Mouse (Mus musculus) NIH3T3 (cell line): ENCODE data around the gene Gucd1.
"Not testable (repeated sequence)": the region's sequence is repeated elsewhere in the genome, so short reads cannot be mapped to it uniquely, and the experiment has no call there.

Experiments used
- DNase-seq: peaks from one replicate; pipeline ENCODE4 v3.0.0-alpha.2; 2012; ENCODE audit warnings: low read depth

The Gucd1 gene

GRCm38 (mm10) chr10:75517758-75518143, at the start of gene Gucd1:
Gene Gucd1 (minus strand): TSS chr10:75517972.
- DNase-seq: peak; percentile 99

- DNase-seq: not testable (repeated sequence)
Measured at GRCm38 (mm10) chr10:75566765-75567164, 49.0 kb upstream of the Gucd1 start.

- DNase-seq: no peak
Measured at GRCm38 (mm10) chr10:75566321-75566720, 48.5 kb upstream of the Gucd1 start.

- DNase-seq: no peak
Measured at GRCm38 (mm10) chr10:75565906-75566305, 48.1 kb upstream of the Gucd1 start.

GRCm38 (mm10) chr10:75565436-75565835, 47.7 kb upstream of the Gucd1 start:
- DNase-seq: no peak

GRCm38 (mm10) chr10:75564687-75565265, 47.0 kb upstream of the Gucd1 start:
- no peak for DNase-seq

GRCm38 (mm10) chr10:75562596-75562995, 44.8 kb upstream of the Gucd1 start:
- DNase-seq: no peak

- DNase-seq: no peak
Measured at GRCm38 (mm10) chr10:75561071-75561654, 43.4 kb upstream of the Gucd1 start, which contains the start of gene Ggt1. Gene Ggt1 (plus strand): TSS chr10:75561604.

- DNase-seq: no peak
Measured at GRCm38 (mm10) chr10:75560549-75560899, 42.8 kb upstream of the Gucd1 start.

- DNase-seq: no peak
Measured at GRCm38 (mm10) chr10:75559676-75560548, 42.1 kb upstream of the Gucd1 start, which contains the start of gene Lrrc75b. Gene Lrrc75b (minus strand): TSS chr10:75560330.

GRCm38 (mm10) chr10:75559041-75559675, 41.4 kb upstream of the Gucd1 start:
- DNase-seq: no peak

- DNase-seq: peak; percentile 59
Measured at GRCm38 (mm10) chr10:75558515-75558914, 40.7 kb upstream of the Gucd1 start.

- peak; percentile 52 for DNase-seq
Measured at GRCm38 (mm10) chr10:75556026-75556425, 38.3 kb upstream of the Gucd1 start.

GRCm38 (mm10) chr10:75555557-75555956, 37.8 kb upstream of the Gucd1 start:
- no peak for DNase-seq

- DNase-seq: peak; percentile 52
Measured at GRCm38 (mm10) chr10:75554090-75554489, 36.3 kb upstream of the Gucd1 start.

GRCm38 (mm10) chr10:75552701-75553450, 35.1 kb upstream of the Gucd1 start:
- peak; percentile 24 for DNase-seq

GRCm38 (mm10) chr10:75552106-75552505, 34.3 kb upstream of the Gucd1 start:
- DNase-seq: no peak

GRCm38 (mm10) chr10:75551175-75551574, 33.4 kb upstream of the Gucd1 start:
- no peak for DNase-seq

GRCm38 (mm10) chr10:75549886-75550285, 32.1 kb upstream of the Gucd1 start:
- DNase-seq: no peak

- DNase-seq: peak; percentile 62
Measured at GRCm38 (mm10) chr10:75548486-75548885, 30.7 kb upstream of the Gucd1 start.

- DNase-seq: no peak
Measured at GRCm38 (mm10) chr10:75547901-75548300, 30.1 kb upstream of the Gucd1 start.

- DNase-seq: no peak
Measured at GRCm38 (mm10) chr10:75536123-75536522, 18.4 kb upstream of the Gucd1 start.
